Mouse (Mus musculus) stomach, postnatal 0 days (tissue): Measurements from ENCODE around the gene Ppt2.

Experiments used
- CTCF ChIP-seq: IDR thresholded peaks from 2 replicates; pipeline ENCODE4 v1.5.1; 2016; ENCODE audit warnings: antibody characterized with exemption, low read depth, mild to moderate bottlenecking, moderate library complexity
- EP300 ChIP-seq: optimal IDR thresholded peaks from 2 replicates; pipeline ENCODE3; 2016; ENCODE audit warnings: antibody characterized with exemption

- no peak for TF ChIP-seq EP300
- TF ChIP-seq CTCF = no peak
Observed at GRCm38 (mm10) chr17:34660259-34660820, 32.0 kb upstream of the Ppt2 start.
